Mouse (Mus musculus): ENCODE measurements at regions not wholly inside any gene's neighbourhood (a gene's known extent, or its start where the extent isn't known, plus 50 kb on each side); places are given as distances from the start of the nearest gene placed in this dataset.

GRCm38 (mm10) chr12:23325756-23326155, 454.3 kb downstream of the Gm10330 start:
- DNase-seq (ENCODE audit: low spot score in 2 of 2) = peak in 1 of 2 experiments; percentile 12

- DNase-seq (ENCODE audit: low spot score in 2 of 2) = peak in 1 of 2 experiments; percentile 5
These were observed 464.9 kb downstream of the Gm10330 start for GRCm38 (mm10) chr12:23315186-23315585.

Measured in gastrocnemius, postnatal 4 days (tissue).